Mouse (Mus musculus) telencephalon, adult 2 months (tissue): Measurements from ENCODE around the gene Hist1h4i.

Experiments
- DNase-seq: peaks from one replicate; pipeline ENCODE4 v3.0.0-alpha.2; 2011; ENCODE audit warnings: low read depth, low spot score

Hist1h4i gene

GRCm38 (mm10) chr13:22008707-22009106, 32.5 kb downstream of the Hist1h4i start:
- no peak for DNase-seq

GRCm38 (mm10) chr13:22007872-22008271, 33.3 kb downstream of the Hist1h4i start:
- no peak for DNase-seq

- no peak for DNase-seq
Observed at GRCm38 (mm10) chr13:22007121-22007510, 34.0 kb downstream of the Hist1h4i start.

- no peak for DNase-seq
Observed at GRCm38 (mm10) chr13:22006334-22007120, 34.6 kb downstream of the Hist1h4i start.

GRCm38 (mm10) chr13:22005605-22006333, 35.4 kb downstream of the Hist1h4i start:
- no peak for DNase-seq

GRCm38 (mm10) chr13:22001823-22002222, 39.3 kb downstream of the Hist1h4i start:
- no peak for DNase-seq

- DNase-seq = no peak
Observed at GRCm38 (mm10) chr13:22001346-22001745, 39.8 kb downstream of the Hist1h4i start.

- no peak for DNase-seq
Observed at GRCm38 (mm10) chr13:21999147-21999546, 42.0 kb downstream of the Hist1h4i start.

GRCm38 (mm10) chr13:21998412-21998811, 42.8 kb downstream of the Hist1h4i start:
- DNase-seq = no peak

- DNase-seq = no peak
Observed at GRCm38 (mm10) chr13:21997821-21998220, 43.3 kb downstream of the Hist1h4i start.

- DNase-seq = no peak
Observed at GRCm38 (mm10) chr13:21997201-21997820, 43.9 kb downstream of the Hist1h4i start.

- no peak for DNase-seq
Observed at GRCm38 (mm10) chr13:21996840-21997185, 44.3 kb downstream of the Hist1h4i start.

- no peak for DNase-seq
Observed at GRCm38 (mm10) chr13:21996101-21996839, 44.9 kb downstream of the Hist1h4i start.

- DNase-seq = no peak
Observed at GRCm38 (mm10) chr13:21995331-21995914, 45.7 kb downstream of the Hist1h4i start.

GRCm38 (mm10) chr13:21994896-21995295, 46.3 kb downstream of the Hist1h4i start:
- no peak for DNase-seq

GRCm38 (mm10) chr13:21993957-21994738, 47.0 kb downstream of the Hist1h4i start:
- DNase-seq = no peak

GRCm38 (mm10) chr13:21992550-21992949, 48.6 kb downstream of the Hist1h4i start:
- no peak for DNase-seq
